Mouse (Mus musculus): Measurements from ENCODE around the gene Nlrx1. TPM values are rescaled to one million over a fixed set of nuclear protein-coding genes. Genes with fewer than 3 reads are reported as not detected.

Gene Nlrx1
- polyA plus RNA-seq, 1 experiment from 2014 or later, result 4.3 TPM

DNA sequence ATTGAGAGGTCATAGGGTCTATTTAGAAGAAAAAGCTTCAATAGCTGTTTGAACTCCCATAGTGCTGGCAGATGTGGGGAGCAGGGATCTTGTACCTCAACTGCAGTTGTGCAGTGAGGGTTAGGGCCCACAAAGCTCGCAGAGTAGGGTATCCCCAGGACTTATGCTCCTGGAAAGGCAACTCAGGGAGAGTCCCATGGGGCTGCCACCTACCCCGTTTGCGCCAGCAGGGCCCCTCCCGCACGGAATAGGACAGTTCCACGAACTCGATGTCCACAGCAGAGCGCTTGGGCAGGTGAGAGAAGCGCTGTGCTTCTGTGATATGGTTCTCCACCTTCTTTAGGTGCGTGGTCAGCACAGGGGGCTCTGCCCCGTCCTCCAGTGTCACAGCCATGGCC, 18.6 kb upstream of the Nlrx1 start:
- 11% methylated on average over 11 of the region's 11 CpGs for WGBS
- no peak for ATAC-seq (replicated peaks; ENCODE audit: low FRiP score)
- H3K4me3 ChIP-seq (ENCODE audit: low read depth, low read length), result peak overlapping the region; percentile 73
- H3K27ac ChIP-seq (ENCODE audit: low read depth, low read length), result peak overlapping the region; percentile 95
- peaks cover 34% of the 10 kb centered on the region for H3K4me1 ChIP-seq (replicated peaks; ENCODE audit: control insufficient read depth, insufficient read depth, low read length)
- H3K4me2 ChIP-seq, result peak overlapping the region; percentile 85
- peaks cover 17% of the 10 kb centered on the region for H3K36me3 ChIP-seq (ENCODE audit: control insufficient read depth, insufficient read depth, low read length)
- H3K9me3 ChIP-seq (ENCODE audit: control insufficient read depth, low read length), result 0 out of 2 replicates have a peak, but pooled peaks cover 2% of the 10 kb centered on the region
- DNase-seq (ENCODE audit: low spot score), result no peak
- H3K9ac ChIP-seq (ENCODE audit: low read depth, low read length), result peak overlapping the region; percentile 76
- peaks cover 10% of the 10 kb centered on the region for H3K27me3 ChIP-seq (replicated peaks; ENCODE audit: control insufficient read depth, insufficient read depth, low read length)

DNA sequence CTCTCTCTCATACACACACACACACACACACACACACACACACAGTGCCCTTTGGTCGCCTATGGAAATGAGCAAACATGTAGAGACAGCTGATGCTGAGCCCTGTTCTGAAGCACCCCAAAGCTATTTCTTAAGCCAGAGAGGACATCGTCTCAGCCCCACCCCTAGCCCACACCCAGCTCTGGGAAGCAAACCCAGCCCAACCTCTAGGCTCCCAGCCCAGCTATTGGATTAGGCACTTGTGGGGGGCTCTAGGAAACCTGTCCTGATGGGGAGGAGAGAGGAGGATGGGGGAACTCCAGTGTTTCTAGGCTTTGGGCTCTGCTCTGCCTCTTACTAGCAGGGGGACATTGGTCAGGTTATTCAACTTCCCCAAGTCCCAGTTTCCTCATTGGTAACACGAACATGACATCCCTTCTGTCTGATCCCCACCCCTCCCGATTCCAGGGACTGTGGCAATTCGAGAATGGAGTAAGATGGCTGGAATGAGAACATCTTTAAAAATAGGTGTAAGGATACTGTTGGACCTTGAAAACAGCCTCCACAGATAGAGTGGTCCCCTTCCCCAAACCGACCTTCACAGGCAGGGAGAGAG, 18.0 kb upstream of the Nlrx1 start:
- H3K27me3 ChIP-seq (replicated peaks; ENCODE audit: control insufficient read depth, insufficient read depth, low read length), result peaks cover 10% of the 10 kb centered on the region
- peaks cover 34% of the 10 kb centered on the region for H3K4me1 ChIP-seq (replicated peaks; ENCODE audit: control insufficient read depth, insufficient read depth, low read length)
- H3K4me3 ChIP-seq (ENCODE audit: low read depth, low read length), result peak overlapping the region; percentile 73
- H3K36me3 ChIP-seq (ENCODE audit: control insufficient read depth, insufficient read depth, low read length), result peaks cover 13% of the 10 kb centered on the region
- ATAC-seq (replicated peaks; ENCODE audit: low FRiP score), result peak; percentile 37; the same call in 1 of the 2 replicates
- H3K27ac ChIP-seq (ENCODE audit: low read depth, low read length), result peak overlapping the region; percentile 95
- no peak for DNase-seq (ENCODE audit: low spot score)
- WGBS, result 10% methylated on average over 6 of the region's 6 CpGs
- peak overlapping the region; percentile 85 for H3K4me2 ChIP-seq
- peak overlapping the region; percentile 76 for H3K9ac ChIP-seq (ENCODE audit: low read depth, low read length)
- 0 out of 2 replicates have a peak, but pooled peaks cover 2% of the 10 kb centered on the region for H3K9me3 ChIP-seq (ENCODE audit: control insufficient read depth, low read length)

DNA sequence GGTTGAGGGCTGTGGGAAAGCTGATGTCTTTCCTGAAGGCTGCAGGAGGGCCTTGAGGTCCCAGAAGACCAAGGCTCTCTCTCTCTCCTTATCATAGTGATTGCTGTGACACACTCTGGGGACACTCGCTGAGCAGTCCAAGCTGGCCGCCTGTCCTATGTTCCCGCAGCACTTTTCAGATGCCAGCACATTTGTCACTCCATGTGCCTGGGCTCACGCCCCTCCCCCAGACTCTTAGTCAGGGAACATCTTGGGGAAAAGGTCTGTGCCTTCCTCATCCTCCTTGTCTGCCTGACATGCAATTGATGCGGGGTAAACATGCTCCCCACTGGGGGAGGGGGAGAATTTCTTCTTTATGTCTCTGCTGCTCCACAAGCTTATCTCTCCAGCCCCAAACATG, 14.8 kb upstream of the Nlrx1 start:
- H3K27ac ChIP-seq (ENCODE audit: low read depth, low read length), result no peak overlapping the region
- H3K4me3 ChIP-seq (ENCODE audit: low read depth, low read length), result no peak overlapping the region
- peaks cover 5% of the 10 kb centered on the region; the same call in 1 of the 2 replicates for H3K36me3 ChIP-seq (ENCODE audit: control insufficient read depth, insufficient read depth, low read length)
- WGBS, result 54% methylated on average over 5 of the region's 5 CpGs
- peaks cover 10% of the 10 kb centered on the region for H3K27me3 ChIP-seq (replicated peaks; ENCODE audit: control insufficient read depth, insufficient read depth, low read length)
- no peaks in the 10 kb centered on the region for H3K9me3 ChIP-seq (ENCODE audit: control insufficient read depth, low read length)
- ATAC-seq (replicated peaks; ENCODE audit: low FRiP score) (no peak), DNase-seq (ENCODE audit: low spot score) (no peak)
- no peak overlapping the region for H3K9ac ChIP-seq (ENCODE audit: low read depth, low read length)
- peaks cover 18% of the 10 kb centered on the region for H3K4me1 ChIP-seq (replicated peaks; ENCODE audit: control insufficient read depth, insufficient read depth, low read length)
- no peak overlapping the region for H3K4me2 ChIP-seq

DNA sequence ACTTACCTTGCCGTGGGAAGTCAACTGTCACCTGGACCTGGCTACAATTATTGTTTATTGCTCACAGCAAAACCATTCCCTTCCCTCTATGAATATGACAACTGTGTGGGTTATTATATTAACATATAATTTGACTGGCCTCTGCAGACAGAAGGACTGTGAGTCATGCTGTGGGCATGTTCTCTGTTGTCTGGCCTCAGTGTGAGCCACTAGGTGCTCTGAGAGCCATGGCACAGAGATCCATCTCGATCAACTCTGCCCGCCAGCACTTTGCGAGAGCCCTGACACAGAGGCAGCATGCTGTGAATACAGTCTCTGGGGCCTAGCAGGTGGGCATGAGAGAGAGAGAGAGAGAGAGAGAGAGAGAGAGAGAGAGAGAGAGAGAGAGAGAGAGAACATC, 1.6 kb upstream of the Nlrx1 start:
- peaks cover 9% of the 10 kb centered on the region; the same call in 1 of the 2 replicates for H3K36me3 ChIP-seq (ENCODE audit: control insufficient read depth, insufficient read depth, low read length)
- WGBS, result 93% methylated on average over 4 of the region's 4 CpGs
- DNase-seq (ENCODE audit: low spot score), result no peak
- no peak overlapping the region for H3K4me2 ChIP-seq
- no peak overlapping the region for H3K4me3 ChIP-seq (ENCODE audit: low read depth, low read length)
- H3K9ac ChIP-seq (ENCODE audit: low read depth, low read length), result no peak overlapping the region
- no peak for ATAC-seq (replicated peaks; ENCODE audit: low FRiP score)
- peaks cover 13% of the 10 kb centered on the region for H3K4me1 ChIP-seq (replicated peaks; ENCODE audit: control insufficient read depth, insufficient read depth, low read length)
- H3K27ac ChIP-seq (ENCODE audit: low read depth, low read length), result no peak overlapping the region
- no peaks in the 10 kb centered on the region for H3K9me3 ChIP-seq (ENCODE audit: control insufficient read depth, low read length)
- no peaks in the 10 kb centered on the region for H3K27me3 ChIP-seq (replicated peaks; ENCODE audit: control insufficient read depth, insufficient read depth, low read length)

DNA sequence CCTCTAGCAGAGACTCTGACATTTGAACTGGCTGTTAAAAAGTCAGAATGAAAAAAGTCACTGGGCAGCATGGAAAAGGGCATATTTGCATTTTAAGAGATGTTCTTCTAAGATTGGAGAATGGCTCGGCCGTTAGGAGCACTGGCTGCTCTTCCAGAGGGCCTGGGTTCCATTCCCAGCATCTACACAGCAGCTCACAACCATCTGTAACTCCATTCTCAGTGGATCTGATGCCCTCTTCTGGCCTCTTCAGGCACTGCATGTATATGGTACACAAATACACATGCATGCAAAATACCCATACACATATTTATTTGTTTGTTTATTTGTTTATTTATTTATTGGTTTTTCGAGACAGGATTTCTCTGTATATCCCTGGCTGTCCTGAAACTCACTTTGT, 678 bp upstream of the Nlrx1 start:
- no peak for DNase-seq (ENCODE audit: low spot score)
- Histone ChIP-seq H3K36me3 (ENCODE audit: control insufficient read depth, insufficient read depth, low read length) (peaks cover 1% of the 10 kb centered on the region; the same call in 1 of the 2 replicates), H3K4me3 (ENCODE audit: low read depth, low read length) (no peak overlapping the region), H3K4me1 (replicated peaks; ENCODE audit: control insufficient read depth, insufficient read depth, low read length) (peaks cover 13% of the 10 kb centered on the region), H3K27ac (ENCODE audit: low read depth, low read length) (peak overlapping the region; percentile 81; the same call in 1 of the 2 replicates), H3K4me2 (peak overlapping the region; percentile 85; the same call in 1 of the 2 replicates), H3K9ac (ENCODE audit: low read depth, low read length) (no peak overlapping the region), H3K27me3 (replicated peaks; ENCODE audit: control insufficient read depth, insufficient read depth, low read length) (no peaks in the 10 kb centered on the region), H3K9me3 (ENCODE audit: control insufficient read depth, low read length) (no peaks in the 10 kb centered on the region)
- 69% methylated on average over 3 of the region's 3 CpGs for WGBS
- no peak for ATAC-seq (replicated peaks; ENCODE audit: low FRiP score)

DNA sequence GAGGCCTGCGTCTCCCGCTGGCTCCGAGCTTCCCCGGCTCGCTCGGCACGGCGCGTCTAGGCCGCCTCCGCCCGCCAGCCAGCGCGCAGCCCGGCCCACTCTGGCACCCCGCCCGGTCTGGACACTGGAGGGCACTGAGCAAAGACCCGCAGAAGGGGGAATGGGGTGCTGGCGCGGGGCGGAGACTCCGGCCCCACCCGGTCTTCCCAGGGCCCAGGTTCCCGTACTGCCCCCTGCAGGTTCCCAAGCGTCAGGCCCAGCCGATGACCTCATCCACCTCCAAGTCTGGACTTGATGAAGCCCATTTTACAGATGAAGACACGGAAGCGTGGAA, 405 bp downstream of the Nlrx1 start:
- Histone ChIP-seq H3K27me3 (replicated peaks; ENCODE audit: control insufficient read depth, insufficient read depth, low read length) (no peaks in the 10 kb centered on the region), H3K27ac (ENCODE audit: low read depth, low read length) (peak overlapping the region; percentile 81), H3K9ac (ENCODE audit: low read depth, low read length) (peak overlapping the region; percentile 83), H3K4me1 (replicated peaks; ENCODE audit: control insufficient read depth, insufficient read depth, low read length) (peaks cover 13% of the 10 kb centered on the region), H3K4me2 (peak overlapping the region; percentile 85), H3K36me3 (ENCODE audit: control insufficient read depth, insufficient read depth, low read length) (no peaks in the 10 kb centered on the region; the same call in 1 of the 2 replicates), H3K4me3 (ENCODE audit: low read depth, low read length) (peak overlapping the region; percentile 62), H3K9me3 (ENCODE audit: control insufficient read depth, low read length) (no peaks in the 10 kb centered on the region)
- DNase-seq (ENCODE audit: low spot score), result peak; percentile 84
- 4% methylated on average over 27 of the region's 28 CpGs for WGBS
- ATAC-seq (replicated peaks; ENCODE audit: low FRiP score), result peak; percentile 84

DNA sequence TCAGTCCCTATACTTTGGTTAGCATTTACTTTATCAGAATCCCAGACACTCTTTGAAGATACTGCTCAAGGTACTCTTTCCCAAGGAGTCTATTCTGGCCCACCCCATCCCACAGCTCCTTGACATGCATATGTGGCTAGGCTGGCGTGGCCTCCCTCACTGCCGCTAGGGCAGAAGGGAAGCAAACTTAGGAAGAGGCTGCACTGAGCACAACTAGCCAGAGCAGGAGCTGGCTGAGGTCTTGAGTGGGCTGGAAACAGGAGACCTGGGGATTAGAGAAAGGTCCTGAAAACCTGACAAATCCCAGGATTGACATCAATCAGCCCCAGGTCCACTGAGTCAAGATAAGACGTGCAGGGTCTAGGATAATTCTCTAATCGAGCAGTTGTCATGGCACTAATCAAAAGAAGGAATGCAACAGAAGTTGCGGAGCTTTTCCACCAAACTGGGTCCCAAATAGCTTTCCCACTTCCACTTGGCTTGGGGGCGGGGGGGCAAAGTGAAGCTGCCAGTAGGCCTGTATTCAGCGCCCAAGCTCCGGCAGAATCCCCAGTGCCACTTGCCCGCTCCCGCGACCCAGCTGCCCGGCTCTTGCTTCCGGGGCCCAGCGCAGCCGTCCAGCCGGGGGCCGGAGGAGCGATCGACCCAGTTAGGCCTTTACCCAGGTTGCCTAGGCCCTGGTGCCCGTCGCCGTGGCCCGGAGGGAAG, 926 bp downstream of the Nlrx1 start:
- ATAC-seq (replicated peaks; ENCODE audit: low FRiP score) (no peak), DNase-seq (ENCODE audit: low spot score) (no peak)
- peaks cover 13% of the 10 kb centered on the region for H3K4me1 ChIP-seq (replicated peaks; ENCODE audit: control insufficient read depth, insufficient read depth, low read length)
- H3K9me3 ChIP-seq (ENCODE audit: control insufficient read depth, low read length), result no peaks in the 10 kb centered on the region
- peak overlapping the region; percentile 83 for H3K9ac ChIP-seq (ENCODE audit: low read depth, low read length)
- peak overlapping the region; percentile 85 for H3K4me2 ChIP-seq
- H3K27ac ChIP-seq (ENCODE audit: low read depth, low read length), result peak overlapping the region; percentile 81
- no peaks in the 10 kb centered on the region; the same call in 1 of the 2 replicates for H3K36me3 ChIP-seq (ENCODE audit: control insufficient read depth, insufficient read depth, low read length)
- 15% methylated on average over 19 of the region's 23 CpGs for WGBS
- peak overlapping the region; percentile 62 for H3K4me3 ChIP-seq (ENCODE audit: low read depth, low read length)
- no peaks in the 10 kb centered on the region for H3K27me3 ChIP-seq (replicated peaks; ENCODE audit: control insufficient read depth, insufficient read depth, low read length)

DNA sequence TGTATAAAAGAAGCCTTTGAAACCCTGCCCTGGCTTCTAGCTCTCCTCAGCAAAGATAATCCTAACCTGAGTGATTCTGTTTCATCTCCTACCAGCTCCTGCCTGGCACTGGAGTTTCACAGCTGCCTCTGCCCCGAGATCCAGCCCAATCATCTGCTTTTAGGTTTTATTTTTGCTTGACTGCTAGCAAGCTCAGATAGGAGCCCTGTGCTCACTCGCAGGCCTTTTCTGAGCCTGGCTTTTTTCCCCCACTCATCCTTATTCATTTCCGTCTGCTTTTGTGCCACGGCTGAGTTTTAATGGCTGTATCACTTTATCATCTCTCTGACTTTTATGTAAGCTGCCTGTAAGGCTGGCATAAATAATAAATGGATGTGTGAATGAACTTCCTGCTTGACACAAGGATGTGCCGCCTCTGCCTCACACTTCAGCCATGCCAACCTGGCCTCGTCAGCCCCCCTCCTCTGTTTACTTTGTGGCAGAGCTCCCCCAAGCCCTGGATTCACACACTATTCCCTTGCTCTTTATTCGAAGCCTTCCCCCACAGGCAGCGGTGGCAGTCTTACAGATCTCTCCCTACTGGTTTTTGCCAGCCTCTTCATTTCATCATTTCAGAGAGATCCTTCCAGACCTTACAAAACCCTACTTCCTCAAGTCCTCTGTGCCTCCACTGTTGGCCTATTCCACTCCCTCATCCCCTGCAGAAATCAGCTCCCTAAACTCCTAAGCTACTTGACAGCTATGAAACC, 1.7 kb downstream of the Nlrx1 start:
- Histone ChIP-seq H3K4me3 (ENCODE audit: low read depth, low read length) (no peak overlapping the region), H3K36me3 (ENCODE audit: control insufficient read depth, insufficient read depth, low read length) (no peaks in the 10 kb centered on the region; the same call in 1 of the 2 replicates), H3K9me3 (ENCODE audit: control insufficient read depth, low read length) (no peaks in the 10 kb centered on the region), H3K4me1 (replicated peaks; ENCODE audit: control insufficient read depth, insufficient read depth, low read length) (peaks cover 13% of the 10 kb centered on the region), H3K27me3 (replicated peaks; ENCODE audit: control insufficient read depth, insufficient read depth, low read length) (no peaks in the 10 kb centered on the region), H3K27ac (ENCODE audit: low read depth, low read length) (no peak overlapping the region), H3K9ac (ENCODE audit: low read depth, low read length) (no peak overlapping the region), H3K4me2 (no peak overlapping the region)
- ATAC-seq (replicated peaks; ENCODE audit: low FRiP score), result no peak
- 64% methylated on average over 8 of the region's 8 CpGs for WGBS
- no peak for DNase-seq (ENCODE audit: low spot score)

All from liver, embryonic 11.5 days (tissue).